Mouse (Mus musculus) neural tube, embryonic 12.5 days (tissue): ENCODE data around the gene Tcf7l1. TPM values are rescaled to one million over a fixed set of nuclear protein-coding genes. Genes with fewer than 3 reads are reported as not detected.
"Not testable (repeated sequence)": the region's sequence is repeated elsewhere in the genome, so short reads cannot be mapped to it uniquely, and the experiment has no call there.

Source experiments
- ATAC-seq: fragments of 200-750 bp; cut with Nextera tagmentation; 2 replicates; pipeline ENCODE4 v1.8.0; 2017; ENCODE audit warnings: low read depth, mild to moderate bottlenecking, moderate TSS enrichment, moderate library complexity; ENCODE audit not compliant: low FRiP score
- H3K27ac ChIP-seq: fragments of 300-500 bp; sonication (generic); 2 replicates; pipeline ENCODE4 v1.5.1; 2016
- H3K27me3 ChIP-seq: fragments of 300-500 bp; sonication (generic); replicated peaks from 2 replicates; pipeline ENCODE4 v1.6.1; 2016; ENCODE audit warnings: mild to moderate bottlenecking
- H3K36me3 ChIP-seq: fragments of 300-500 bp; sonication (generic); 2 replicates; pipeline ENCODE4 v1.6.1; 2016; ENCODE audit warnings: mild to moderate bottlenecking
- H3K4me1 ChIP-seq: fragments of 300-500 bp; sonication (generic); 2 replicates; pipeline ENCODE4 v1.6.1; 2016
- H3K4me2 ChIP-seq: fragments of 300-500 bp; sonication (generic); replicated peaks from 2 replicates; pipeline ENCODE4 v1.6.1; 2016; ENCODE audit warnings: mild to moderate bottlenecking
- H3K4me3 ChIP-seq: fragments of 300-500 bp; sonication (generic); 2 replicates; pipeline ENCODE4 v1.5.1; 2016
- H3K9ac ChIP-seq: fragments of 300-500 bp; sonication (generic); 2 replicates; pipeline ENCODE4 v1.6.1; 2016; ENCODE audit warnings: mild to moderate bottlenecking
- H3K9me3 ChIP-seq: fragments of 300-500 bp; sonication (generic); 2 replicates; pipeline ENCODE4 v1.6.1; 2016; ENCODE audit warnings: mild to moderate bottlenecking
- WGBS: fragments of 180-500 bp; shearing (Covaris S2); methylation state at CpG from one replicate; pipeline ENCODE4 v1.1.7; 2016; 5-methylcytosine and 5-hydroxymethylcytosine counted together
- polyA plus RNA-seq: library from polyadenylated mRNA; unstranded; fragments of >200 nt; fragmentation: Nextera tagmentation; extraction: Ambion mirVana; gene quantifications from 2 replicates; pipeline ENCODE4 v1.2.1, GENCODE M21; 2016

Tcf7l1 gene
- polyA plus RNA-seq, result 17.4 and 18.6 TPM in 2 replicates

DNA sequence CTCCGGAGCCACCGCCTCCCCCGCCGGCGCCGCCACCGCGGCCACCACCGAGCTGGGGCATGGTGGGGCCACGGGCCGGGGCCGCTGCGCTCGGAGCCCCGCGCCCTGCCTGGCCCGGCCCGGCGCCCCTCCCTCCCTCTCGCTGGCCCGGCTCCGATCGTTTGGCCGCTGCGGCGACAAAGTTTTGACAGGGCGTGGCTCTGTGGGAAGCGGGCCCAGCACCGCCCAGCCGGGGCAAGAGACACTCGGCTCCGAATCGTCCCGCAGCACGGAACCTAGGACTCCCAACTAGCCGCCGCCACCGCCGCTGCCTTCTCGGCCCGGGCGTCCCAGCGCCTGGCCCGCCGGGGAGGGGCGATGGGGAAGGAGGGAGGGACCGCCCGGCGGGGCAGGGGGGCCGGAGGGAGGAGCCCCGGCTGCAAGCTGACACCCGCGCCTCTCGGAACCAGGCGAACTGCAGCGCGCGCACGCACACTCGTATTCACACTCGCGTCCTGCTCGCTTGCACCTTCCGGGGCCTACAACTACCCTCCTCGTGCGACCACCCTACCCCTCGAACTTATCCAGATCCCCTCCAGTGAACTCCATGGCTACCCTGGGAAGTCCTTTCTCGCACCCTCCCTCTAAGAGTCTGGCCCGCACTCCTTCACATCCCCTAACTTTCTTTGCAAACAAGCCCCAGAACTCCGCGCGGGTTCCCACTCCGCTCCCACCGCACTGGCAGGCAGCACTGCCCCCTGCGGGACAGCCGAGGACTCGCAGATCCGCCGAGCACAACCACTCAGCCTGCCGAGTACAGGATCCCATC lies at the start of gene Tcf7l1:
Gene Tcf7l1 (minus strand): TSS at position 363 of the 808 bp plus-strand sequence.
- ATAC-seq, result peak; percentile 88
- Histone ChIP-seq H3K27ac (peak within 1 kb of the TSS; percentile 62), H3K9me3 (no peaks in the 10 kb centered on the region), H3K9ac (peak within 1 kb of the TSS; percentile 80), H3K4me2 (peak within 1 kb of the TSS; percentile 98), H3K4me1 (peaks cover 19% of the 10 kb centered on the region), H3K4me3 (peak within 1 kb of the TSS; percentile 82), H3K27me3 (peaks cover 11% of the 10 kb centered on the region; the same call in 1 of the 2 replicates), H3K36me3 (no peaks in the 10 kb centered on the region)
- WGBS, result 2% methylated on average over 80 of the region's 80 CpGs

DNA sequence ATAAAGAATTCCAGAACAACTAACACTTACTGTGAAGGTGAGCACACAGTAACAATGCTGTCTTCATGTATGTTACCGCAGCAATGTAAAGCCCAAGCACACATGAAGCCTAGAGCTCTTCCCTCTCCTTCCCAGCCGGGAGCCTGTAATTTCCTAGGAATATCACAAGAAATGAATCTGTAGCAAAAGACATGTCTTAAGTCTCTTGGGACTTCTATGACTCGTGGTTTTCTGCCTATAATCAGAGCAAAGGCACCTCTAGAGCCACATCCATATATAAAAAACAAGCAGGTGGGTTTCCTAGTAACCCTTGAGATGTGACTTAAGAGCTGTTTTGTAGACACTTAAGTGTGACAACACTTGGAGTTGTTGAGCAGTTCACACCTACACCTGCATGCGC lies 48.7 kb upstream of the Tcf7l1 start:
- Histone ChIP-seq H3K36me3 (peaks cover 23% of the 10 kb centered on the region), H3K9me3 (no peaks in the 10 kb centered on the region), H3K27me3 (no peaks in the 10 kb centered on the region), H3K4me1 (no peaks in the 10 kb centered on the region), H3K9ac (no peak overlapping the region), H3K4me2 (no peak overlapping the region), H3K4me3 (no peak overlapping the region), H3K27ac (no peak overlapping the region)
- WGBS, result 87% methylated on average over 4 of the region's 4 CpGs
- ATAC-seq, result no peak

DNA sequence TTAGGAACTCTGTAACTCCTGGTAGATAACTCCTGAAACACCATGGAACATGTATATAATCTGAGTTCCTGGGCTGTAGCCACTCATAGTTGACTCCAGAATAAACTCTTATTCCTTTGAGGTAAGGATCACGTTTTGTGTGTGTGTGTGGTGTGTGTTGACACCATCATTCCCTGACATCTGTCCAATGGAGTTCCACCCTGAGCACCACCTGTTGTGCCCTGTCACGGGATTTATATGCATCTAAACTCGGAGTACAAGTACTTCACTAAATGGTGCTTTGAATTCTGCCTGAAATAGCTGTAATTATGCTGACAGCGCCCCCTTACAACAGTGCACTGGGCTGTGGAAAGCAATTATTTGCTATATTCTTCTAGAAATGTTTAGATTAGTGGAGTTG lies 45.5 kb upstream of the Tcf7l1 start:
- H3K4me3 ChIP-seq, result no peak overlapping the region
- no peaks in the 10 kb centered on the region for H3K9me3 ChIP-seq
- H3K36me3 ChIP-seq, result peaks cover 4% of the 10 kb centered on the region; the same call in 1 of the 2 replicates
- H3K27me3 ChIP-seq, result no peaks in the 10 kb centered on the region
- no peak overlapping the region for H3K4me2 ChIP-seq
- H3K27ac ChIP-seq, result no peak overlapping the region
- H3K9ac ChIP-seq, result no peak overlapping the region
- WGBS, result 60% methylated on average over 4 of the region's 4 CpGs
- no peaks in the 10 kb centered on the region for H3K4me1 ChIP-seq
- no peak for ATAC-seq

DNA sequence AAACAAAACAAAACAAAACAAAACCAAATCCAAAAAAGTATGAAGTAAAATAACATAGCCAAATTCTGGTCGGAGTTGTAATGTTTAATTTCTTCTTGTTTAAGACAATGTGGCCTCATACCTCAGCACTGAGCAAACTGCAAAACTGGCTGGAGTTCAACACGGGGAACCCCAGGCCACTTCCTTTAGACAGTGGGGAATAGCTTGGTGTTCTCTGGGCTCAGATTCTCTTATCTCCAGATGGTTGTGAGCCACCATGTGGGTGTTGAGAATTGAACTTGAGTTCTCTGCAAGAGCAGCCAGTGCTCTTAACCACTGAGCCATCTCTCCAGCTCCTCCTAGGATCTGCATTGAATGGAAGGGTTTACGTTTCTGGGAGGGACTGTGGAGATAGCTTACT lies 42.8 kb upstream of the Tcf7l1 start:
- H3K27me3 ChIP-seq, result no peaks in the 10 kb centered on the region
- 0 out of 2 replicates have a peak, but pooled peaks cover 4% of the 10 kb centered on the region for H3K36me3 ChIP-seq
- WGBS, result 63% methylated on average over 3 of the region's 3 CpGs
- H3K4me2 ChIP-seq, result no peak overlapping the region
- no peaks in the 10 kb centered on the region for H3K9me3 ChIP-seq
- ATAC-seq, result no peak
- no peak overlapping the region for H3K27ac ChIP-seq
- no peaks in the 10 kb centered on the region for H3K4me1 ChIP-seq
- H3K4me3 ChIP-seq, result no peak overlapping the region
- H3K9ac ChIP-seq, result no peak overlapping the region

DNA sequence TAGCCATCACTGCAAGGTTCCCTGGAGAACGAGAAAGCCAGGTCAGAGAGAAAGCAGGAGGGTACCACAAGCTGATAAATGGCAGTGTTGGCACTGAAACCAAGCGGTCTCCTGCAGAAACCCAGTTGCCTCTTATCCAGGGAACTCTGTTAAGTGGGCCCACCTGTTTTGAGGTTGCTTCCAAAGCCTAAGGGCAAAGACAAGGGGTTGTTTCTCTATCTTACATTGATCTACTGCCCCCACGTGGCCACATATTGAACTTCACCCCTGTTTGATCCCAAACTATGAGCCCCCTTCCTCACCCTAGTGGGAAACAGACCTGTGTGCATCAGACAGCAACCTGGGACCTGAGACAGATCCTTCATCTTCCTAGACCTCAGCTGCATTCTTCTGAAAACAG lies 42.2 kb upstream of the Tcf7l1 start:
- no peaks in the 10 kb centered on the region for H3K9me3 ChIP-seq
- peak; percentile 29 for ATAC-seq
- H3K27ac ChIP-seq, result no peak overlapping the region
- H3K27me3 ChIP-seq, result no peaks in the 10 kb centered on the region
- H3K4me3 ChIP-seq, result no peak overlapping the region
- H3K9ac ChIP-seq, result no peak overlapping the region
- WGBS, result 28% methylated on average over 3 of the region's 3 CpGs
- H3K36me3 ChIP-seq, result 0 out of 2 replicates have a peak, but pooled peaks cover under 1% of the 10 kb centered on the region
- H3K4me2 ChIP-seq, result no peak overlapping the region
- no peaks in the 10 kb centered on the region for H3K4me1 ChIP-seq

DNA sequence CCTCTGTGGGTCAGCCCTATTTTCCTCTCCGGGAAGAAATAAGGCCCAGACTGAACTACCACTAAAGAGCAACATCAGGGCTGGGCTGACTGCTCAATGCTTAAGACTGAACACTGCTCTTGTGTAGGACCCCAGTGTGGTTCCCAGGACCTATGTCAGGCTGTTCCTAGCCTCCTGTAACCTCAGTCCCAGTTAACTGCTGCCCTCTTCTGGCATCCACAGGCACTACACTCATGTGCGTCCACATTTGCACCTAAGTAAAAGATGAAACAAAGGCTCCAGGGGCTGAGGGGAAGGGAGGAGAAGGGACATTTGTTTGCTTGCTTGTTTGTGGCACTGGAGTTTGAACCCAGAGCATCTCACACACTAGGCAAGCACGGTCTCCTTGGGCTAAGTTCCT lies 39.8 kb upstream of the Tcf7l1 start:
- H3K4me2 ChIP-seq, result no peak overlapping the region
- no peak overlapping the region for H3K27ac ChIP-seq
- H3K9ac ChIP-seq, result no peak overlapping the region
- no peak for ATAC-seq
- no peaks in the 10 kb centered on the region for H3K27me3 ChIP-seq
- no peaks in the 10 kb centered on the region for H3K36me3 ChIP-seq
- H3K9me3 ChIP-seq, result no peaks in the 10 kb centered on the region
- WGBS, result 70% methylated on average over 3 of the region's 3 CpGs
- H3K4me1 ChIP-seq, result peaks cover 10% of the 10 kb centered on the region
- no peak overlapping the region for H3K4me3 ChIP-seq

DNA sequence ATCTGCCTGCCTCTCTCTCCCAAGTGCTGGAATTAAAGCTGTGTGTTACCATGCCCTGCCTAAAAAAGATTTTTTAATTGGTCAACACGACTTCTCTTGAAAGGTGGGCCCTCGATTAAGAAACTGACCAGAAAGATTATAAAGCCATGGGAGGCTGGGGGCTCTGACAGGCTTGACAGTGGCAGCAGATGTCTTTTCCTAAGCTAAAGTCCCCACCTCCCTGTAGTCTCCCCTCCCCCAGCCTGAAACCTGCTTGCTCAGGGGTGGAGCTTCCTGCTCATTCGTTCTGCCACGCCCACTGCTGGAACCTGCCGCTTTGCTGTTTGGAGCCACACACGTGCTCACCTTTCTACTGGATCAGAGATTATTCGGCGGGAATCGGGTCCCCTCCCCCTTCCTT lies 39.0 kb upstream of the Tcf7l1 start:
- H3K27me3 ChIP-seq, H3K4me3 ChIP-seq, H3K27ac ChIP-seq, H3K9me3 ChIP-seq, H3K4me2 ChIP-seq, H3K36me3 ChIP-seq, ATAC-seq, H3K9ac ChIP-seq: not testable (repeated sequence)
- WGBS, result 9% methylated on average over 9 of the region's 9 CpGs
- H3K4me1 ChIP-seq, result peaks cover 10% of the 10 kb centered on the region

DNA sequence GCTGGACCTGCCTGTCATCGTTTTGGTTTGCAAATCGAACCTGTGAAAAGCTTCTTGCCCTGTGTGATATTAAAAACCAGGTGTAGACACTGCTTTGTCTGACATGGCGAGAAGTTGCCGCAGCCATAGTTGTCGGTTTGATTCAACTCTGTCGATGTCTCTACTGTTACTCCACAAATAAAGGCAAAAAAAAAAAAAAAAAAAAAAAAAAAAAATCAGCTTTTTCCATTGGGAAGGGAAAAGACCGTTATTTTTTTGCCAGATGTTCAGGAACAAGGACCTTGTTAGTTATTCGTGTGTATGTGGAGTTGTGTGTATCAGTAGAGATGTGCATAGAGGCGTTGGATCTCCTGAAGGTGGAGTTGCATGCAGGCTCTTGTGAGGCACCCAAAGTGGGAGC lies 36.7 kb upstream of the Tcf7l1 start:
- no peaks in the 10 kb centered on the region for H3K9me3 ChIP-seq
- H3K4me1 ChIP-seq, result peaks cover 10% of the 10 kb centered on the region
- H3K9ac ChIP-seq, result 0 out of 2 replicates have a peak overlapping the region, but pooled peaks have one; percentile 39
- no peak for ATAC-seq
- 49% methylated on average over 9 of the region's 9 CpGs for WGBS
- peak overlapping the region; percentile 56 for H3K4me2 ChIP-seq
- no peaks in the 10 kb centered on the region for H3K36me3 ChIP-seq
- H3K4me3 ChIP-seq, result no peak overlapping the region
- H3K27me3 ChIP-seq, result no peaks in the 10 kb centered on the region
- no peak overlapping the region for H3K27ac ChIP-seq

DNA sequence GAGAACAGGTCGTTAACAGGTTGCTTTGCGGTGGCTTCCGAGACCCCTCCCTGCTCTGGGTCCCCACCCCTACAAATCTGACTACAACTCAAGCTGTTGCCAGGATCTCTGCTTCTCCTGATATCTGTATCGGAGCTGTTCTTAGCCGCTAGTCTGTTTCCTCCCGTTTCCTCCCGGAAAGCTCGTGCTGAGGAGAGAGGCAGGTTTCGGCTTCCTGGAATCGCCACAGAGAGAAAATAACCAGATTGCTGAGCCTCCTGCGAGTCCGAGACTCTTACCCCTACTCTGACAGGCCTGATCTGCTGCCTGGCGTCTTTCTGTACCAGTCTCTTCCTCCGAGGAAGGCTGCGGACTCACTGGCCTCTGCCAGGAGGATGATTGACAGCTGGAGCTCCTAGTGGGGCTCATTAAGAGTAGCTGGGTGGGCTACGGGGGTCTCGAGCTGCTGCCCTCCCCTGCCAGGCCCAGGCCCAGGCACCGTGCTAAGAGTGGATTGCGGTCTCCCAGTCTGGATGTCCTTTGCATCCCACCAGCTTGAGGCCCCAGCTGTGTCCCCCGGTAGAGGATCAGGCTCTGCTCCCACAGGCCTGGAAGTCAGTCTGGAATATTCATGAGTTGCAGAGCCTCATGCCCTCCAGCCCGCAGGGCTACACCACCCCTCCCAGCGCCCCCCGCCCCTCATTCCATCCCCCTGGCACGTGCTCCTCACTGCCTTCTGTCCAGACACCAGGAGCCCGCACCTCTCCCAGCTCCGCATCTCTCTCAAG lies 36.1 kb upstream of the Tcf7l1 start:
- H3K4me3 ChIP-seq, result peak overlapping the region; percentile 11
- H3K9ac ChIP-seq, result peak overlapping the region; percentile 39
- peak; percentile 81 for ATAC-seq
- peaks cover 10% of the 10 kb centered on the region for H3K4me1 ChIP-seq
- no peaks in the 10 kb centered on the region for H3K36me3 ChIP-seq
- H3K4me2 ChIP-seq, result peak overlapping the region; percentile 56
- H3K9me3 ChIP-seq, result no peaks in the 10 kb centered on the region
- H3K27ac ChIP-seq, result no peak overlapping the region
- 4% methylated on average over 26 of the region's 26 CpGs for WGBS
- H3K27me3 ChIP-seq, result no peaks in the 10 kb centered on the region

DNA sequence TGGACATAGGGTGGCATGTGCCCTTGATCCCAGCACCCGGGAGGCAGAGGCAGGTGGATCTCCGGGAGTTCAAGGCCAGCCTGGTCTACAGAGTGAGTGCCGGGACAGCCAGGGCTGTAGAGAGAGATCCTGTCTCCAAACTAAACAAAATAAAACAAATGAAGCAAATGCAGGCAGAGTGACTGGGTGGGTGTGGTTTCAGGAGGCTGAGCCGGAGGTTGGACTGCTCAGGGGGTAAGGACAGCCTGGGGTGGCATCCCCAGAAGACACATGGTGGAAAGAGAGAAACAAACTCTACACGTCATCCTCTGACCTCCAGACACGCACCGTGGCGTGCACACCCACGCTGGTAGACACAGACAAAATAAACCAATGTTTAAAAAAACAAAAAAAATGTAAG lies 24.4 kb upstream of the Tcf7l1 start:
- Histone ChIP-seq H3K4me2 (no peak overlapping the region), H3K9me3 (no peaks in the 10 kb centered on the region), H3K27ac (no peak overlapping the region), H3K4me1 (no peaks in the 10 kb centered on the region), H3K4me3 (no peak overlapping the region), H3K36me3 (no peaks in the 10 kb centered on the region), H3K27me3 (no peaks in the 10 kb centered on the region), H3K9ac (no peak overlapping the region)
- 73% methylated on average over 9 of the region's 9 CpGs for WGBS
- no peak for ATAC-seq

DNA sequence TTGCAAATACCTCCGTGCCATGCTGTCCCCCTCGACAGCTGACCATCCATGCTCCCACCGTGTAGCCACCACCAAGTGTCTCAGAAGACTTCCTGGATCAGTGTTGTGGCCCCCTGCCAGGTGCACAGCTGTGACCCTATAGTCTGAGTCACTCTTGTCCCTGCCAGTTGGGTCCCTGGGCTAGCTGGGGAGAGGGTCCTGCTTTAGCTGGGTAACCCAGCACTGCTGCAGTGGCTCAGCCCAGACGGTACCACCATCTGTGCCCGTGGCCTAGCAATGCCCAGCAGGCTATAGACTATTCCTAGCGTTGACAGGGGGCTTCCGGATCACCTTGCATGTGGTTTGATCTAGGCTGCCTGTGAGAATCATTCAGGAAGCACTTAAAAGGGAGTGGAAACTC lies 21.2 kb upstream of the Tcf7l1 start:
- Histone ChIP-seq H3K4me1 (no peaks in the 10 kb centered on the region), H3K4me2 (no peak overlapping the region), H3K27me3 (no peaks in the 10 kb centered on the region), H3K27ac (no peak overlapping the region), H3K9me3 (no peaks in the 10 kb centered on the region), H3K36me3 (no peaks in the 10 kb centered on the region), H3K4me3 (no peak overlapping the region), H3K9ac (no peak overlapping the region)
- no peak for ATAC-seq
- WGBS, result 81% methylated on average over 7 of the region's 7 CpGs

DNA sequence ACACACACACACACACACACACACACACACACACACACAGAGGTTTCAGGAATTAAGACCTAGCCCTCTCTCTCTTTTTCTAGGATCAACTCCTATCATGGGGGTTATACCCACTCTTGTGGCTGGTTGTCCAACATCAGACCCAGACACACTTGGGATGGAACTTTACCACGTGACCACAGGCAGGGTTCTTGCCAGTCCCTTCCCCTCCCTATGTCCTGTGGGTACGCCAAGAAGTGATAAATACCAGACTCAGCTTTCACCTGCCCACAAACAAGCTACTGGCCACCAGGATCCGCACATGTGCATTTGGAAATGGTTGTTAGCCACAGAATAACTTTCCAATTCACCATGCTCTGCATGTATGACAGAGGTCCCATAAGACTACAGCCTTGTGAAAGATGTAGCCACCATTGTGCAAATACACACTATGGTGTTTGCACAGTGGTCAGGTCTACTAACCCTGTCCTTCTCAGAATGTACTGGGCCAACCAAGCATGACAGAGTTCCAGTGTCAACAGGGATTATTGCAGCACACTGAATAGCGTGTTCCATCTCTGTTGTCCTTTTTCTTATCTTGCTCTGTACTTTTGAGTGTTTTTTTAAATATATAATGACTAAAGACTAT lies 20.6 kb upstream of the Tcf7l1 start:
- Histone ChIP-seq H3K4me2 (no peak overlapping the region), H3K4me1 (no peaks in the 10 kb centered on the region), H3K4me3 (no peak overlapping the region), H3K27ac (no peak overlapping the region), H3K9me3 (no peaks in the 10 kb centered on the region), H3K36me3 (no peaks in the 10 kb centered on the region), H3K9ac (no peak overlapping the region), H3K27me3 (no peaks in the 10 kb centered on the region)
- ATAC-seq, result no peak
- 77% methylated on average over 4 of the region's 4 CpGs for WGBS
